Mouse (Mus musculus) sigmoid colon, adult 10 weeks (tissue): ENCODE measurements around the gene Zbtb25. TPM values are rescaled to one million over a fixed set of nuclear protein-coding genes. Genes with fewer than 3 reads are reported as not detected.

ENCODE experiments used
- polyA plus RNA-seq: library from polyadenylated mRNA; stranded (reverse); fragments of 350-450 nt; fragmentation: Illumina TruSeq; extraction: RNeasy Lipid Tissue Mini Kit (QIAGEN cat#74804); gene quantifications from one replicate; pipeline ENCODE4 v1.2.3, GENCODE M21; 2014; ENCODE audit warnings: low read depth, low replicate concordance

Gene Zbtb25
- polyA plus RNA-seq, result 15.8 TPM

GRCm38 (mm10) chr12:76369206-76369977 lies at the start of gene Zbtb25:
Zbtb25 (minus strand) TSS chr12:76369602.

GRCm38 (mm10) chr12:76417433-76417854 lies 48.0 kb upstream of the Zbtb25 start, which contains the start of gene Ppp1r36:
Ppp1r36 (plus strand) TSS chr12:76417538.

GRCm38 (mm10) chr12:76403886-76404537 lies 34.6 kb upstream of the Zbtb25 start, which contains the start of gene Hspa2:
Hspa2 (plus strand) TSS chr12:76404176.

GRCm38 (mm10) chr12:76369978-76370830 lies 802 bp upstream of the Zbtb25 start, which contains the start of gene Zbtb1:
Zbtb1 (plus strand) TSS chr12:76370266.

GRCm38 (mm10) chr12:76324679-76325431 lies 44.5 kb downstream of the Zbtb25 start, which contains the start of gene Akap5:
Akap5 (plus strand) TSS chr12:76324891.

Other genes starting within 250 kb of the Zbtb25 start
- 1.2 TPM for gene Esr2, start 192.3 kb downstream of the Zbtb25 start, polyA plus RNA-seq
- gene Tex21, start 122.9 kb downstream of the Zbtb25 start, polyA plus RNA-seq, result not detected
- gene Mthfd1, start 114.3 kb downstream of the Zbtb25 start, polyA plus RNA-seq, result 17.2 TPM
- 0.47 TPM for gene Akap5, start 44.7 kb downstream of the Zbtb25 start, polyA plus RNA-seq
- gene Zbtb1, start 664 bp upstream of the Zbtb25 start, polyA plus RNA-seq, result 17.7 TPM
- 4.1 TPM for gene Hspa2, start 34.6 kb upstream of the Zbtb25 start, polyA plus RNA-seq
- gene Ppp1r36, start 47.9 kb upstream of the Zbtb25 start, polyA plus RNA-seq, result not detected
- 13.9 TPM for gene Plekhg3, start 161.3 kb upstream of the Zbtb25 start, polyA plus RNA-seq